Mouse (Mus musculus) central nervous system, embryonic 11.5 days (tissue): ENCODE measurements around the gene Saysd1. TPM values are rescaled to one million over a fixed set of nuclear protein-coding genes. Genes with fewer than 3 reads are reported as not detected.

Source experiments
- polyA plus RNA-seq: library from polyadenylated mRNA; depleted of rRNA; stranded (reverse); fragments of >200 nt; gene quantifications from 2 replicates; pipeline ENCODE4 v1.2.3, GENCODE M21; 2012; rRNA removed

Saysd1 gene
- 6.3 and 7.1 TPM in 2 replicates for polyA plus RNA-seq

GRCm38 (mm10) chr14:20138484-20139355 lies at the start of gene Saysd1:
Gene Saysd1, minus strand, starts transcription at chr14:20138534.

GRCm38 (mm10) chr14:20181466-20181921 lies 43.2 kb upstream of the Saysd1 start, which contains the start of gene Kcnk5:
Gene Kcnk5, minus strand, starts transcription at chr14:20181809.

Other genes starting within 250 kb of the Saysd1 start
- 113 and 172 TPM in 2 replicates for gene Gng2, start 160.9 kb downstream of the Saysd1 start, polyA plus RNA-seq
- 5.6 and 6.9 TPM in 2 replicates for gene Kcnk5, start 43.3 kb upstream of the Saysd1 start, polyA plus RNA-seq
- 0.24 and 0.31 TPM in 2 replicates for gene Kcnk16, start 130.7 kb upstream of the Saysd1 start, polyA plus RNA-seq
- 19.2 and 22.0 TPM in 2 replicates for gene Nudt13, start 156.2 kb upstream of the Saysd1 start, polyA plus RNA-seq
- gene Ecd, start 209.6 kb upstream of the Saysd1 start, polyA plus RNA-seq = 37.3 and 46.3 TPM in 2 replicates
- 52.3 and 58.6 TPM in 2 replicates for gene Fam149b, start 209.6 kb upstream of the Saysd1 start, polyA plus RNA-seq